Mouse (Mus musculus) monocyte, adult 5-6 weeks (primary cell): ENCODE results near the gene Slc4a5. TPM values are rescaled to one million over a fixed set of nuclear protein-coding genes. Genes with fewer than 3 reads are reported as not detected.
"Not testable (repeated sequence)": the region's sequence is repeated elsewhere in the genome, so short reads cannot be mapped to it uniquely, and the experiment has no call there.

ENCODE experiments used
- ATAC-seq: fragments of 153-309, 156-312 bp; replicated peaks from 2 replicates; pipeline ENCODE4 v1.8.0; 2017; ENCODE audit warnings: mild to moderate bottlenecking; ENCODE audit not compliant: low TSS enrichment, insufficient number of reproducible peaks, severe bottlenecking, poor library complexity, low FRiP score
- total RNA-seq: library from RNA; stranded (forward); fragments of 200-1000, 200-491, 200-594 nt; gene quantifications from 3 replicates; pipeline ENCODE4 v1.2.3, GENCODE M21; 2017

Gene Slc4a5
- total RNA-seq, 1 experiment from 2014 or later, result not detected

DNA sequence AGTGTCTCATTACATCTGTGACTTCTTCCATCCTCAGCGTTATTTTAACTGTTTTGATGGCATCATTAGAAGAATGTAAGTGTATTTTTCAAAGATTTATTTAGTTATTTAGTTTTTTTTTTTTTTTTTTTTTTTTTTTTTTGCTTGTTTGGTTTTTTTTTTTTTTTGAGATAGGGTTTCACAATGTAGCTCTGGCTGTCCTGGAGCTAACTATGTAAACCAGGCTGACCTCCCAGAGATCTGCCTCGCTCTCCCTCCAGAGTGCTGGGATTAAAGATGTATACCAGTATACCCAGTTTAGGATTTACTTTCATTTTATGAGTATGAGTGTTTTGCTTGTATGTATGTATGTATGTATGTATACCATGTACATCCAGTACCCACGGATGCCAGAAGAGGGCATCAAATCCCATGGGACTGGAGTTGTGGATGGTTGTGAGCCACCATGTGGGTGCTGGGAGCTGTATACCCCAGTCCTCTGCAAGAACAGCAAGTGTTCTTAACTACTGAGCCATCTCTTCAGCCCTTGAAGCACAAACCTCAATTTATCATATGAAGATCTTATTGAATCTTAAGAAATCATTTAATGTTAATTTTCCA lies 108.1 kb downstream of the Slc4a5 start:
- no peak for ATAC-seq

DNA sequence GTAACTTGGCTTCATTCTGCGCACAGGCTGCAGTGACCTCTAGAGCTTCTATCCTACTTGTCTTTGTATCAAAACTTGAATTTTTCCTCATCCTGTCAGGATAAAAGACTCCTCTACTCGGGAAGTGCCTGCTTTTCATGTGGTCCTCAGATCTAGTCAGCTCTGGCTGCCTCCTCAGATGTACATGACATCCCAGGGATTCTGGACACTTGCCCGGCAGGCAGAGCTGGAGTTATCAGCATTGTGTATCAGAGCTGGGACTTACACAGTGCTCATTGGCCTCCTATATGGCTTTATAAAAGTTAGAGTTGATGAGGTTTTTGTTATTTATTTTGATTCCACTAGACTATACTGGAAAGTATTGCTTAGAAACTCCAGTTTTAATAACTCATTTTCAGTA lies 121.8 kb downstream of the Slc4a5 start:
- ATAC-seq, result no peak

DNA sequence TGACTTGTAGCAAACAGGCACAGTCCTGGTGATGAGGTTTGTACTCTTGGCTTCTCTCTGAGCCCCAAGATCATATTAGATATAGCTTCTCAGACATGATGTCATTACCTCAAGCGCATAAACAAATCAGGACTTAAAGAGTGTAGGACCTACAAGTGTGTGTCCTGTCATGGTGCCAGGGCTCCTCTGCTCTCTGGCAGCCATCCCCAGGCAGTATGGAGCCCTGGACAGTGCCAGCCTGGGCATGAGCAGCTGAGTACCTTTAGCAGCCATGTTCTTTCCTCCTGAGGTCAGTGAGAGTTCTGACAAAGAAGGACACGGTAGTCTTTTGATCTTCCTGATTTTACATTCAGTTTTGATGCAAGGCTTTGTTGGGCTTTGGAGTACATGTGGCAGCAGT lies 123.3 kb downstream of the Slc4a5 start:
- ATAC-seq, result no peak

DNA sequence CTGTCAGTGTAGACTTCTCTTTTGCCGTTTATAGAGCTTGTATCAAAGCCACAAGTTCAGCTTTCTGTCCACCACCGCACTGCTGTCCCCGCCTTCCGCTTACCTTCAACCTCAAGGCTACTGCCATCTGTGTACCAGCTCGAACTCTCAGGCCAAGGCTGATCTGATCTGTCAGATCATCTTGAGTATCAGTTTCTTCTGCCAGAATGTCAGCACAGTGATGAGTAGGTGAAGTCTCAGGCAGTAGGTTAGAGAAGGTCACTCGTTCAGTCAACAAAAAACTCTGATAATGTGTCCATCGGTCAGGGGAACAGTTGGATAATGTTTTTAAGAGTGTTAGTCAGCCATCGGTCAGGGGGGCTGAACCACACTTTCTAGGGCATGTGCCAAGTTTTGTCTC lies 125.7 kb downstream of the Slc4a5 start:
- not testable (repeated sequence) for ATAC-seq

DNA sequence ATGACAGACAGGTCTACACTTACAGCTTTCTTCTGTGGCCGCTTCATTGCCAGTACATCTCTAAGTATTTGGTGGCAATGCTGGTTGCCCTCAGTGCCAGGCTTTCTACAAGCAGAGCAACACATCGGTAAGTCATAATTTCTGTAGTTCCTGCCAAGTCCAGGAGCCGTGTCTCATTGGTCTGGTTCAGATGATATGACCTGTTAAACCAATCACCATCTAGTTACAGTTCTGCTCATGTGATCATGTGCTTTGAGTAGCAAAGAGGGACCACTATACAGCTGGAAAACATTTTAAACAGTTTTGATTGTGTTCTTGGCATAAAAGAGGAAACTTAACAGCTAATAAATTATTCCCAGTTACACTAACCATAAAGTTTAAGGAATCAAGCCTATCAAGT lies 128.3 kb downstream of the Slc4a5 start:
- no peak for ATAC-seq

DNA sequence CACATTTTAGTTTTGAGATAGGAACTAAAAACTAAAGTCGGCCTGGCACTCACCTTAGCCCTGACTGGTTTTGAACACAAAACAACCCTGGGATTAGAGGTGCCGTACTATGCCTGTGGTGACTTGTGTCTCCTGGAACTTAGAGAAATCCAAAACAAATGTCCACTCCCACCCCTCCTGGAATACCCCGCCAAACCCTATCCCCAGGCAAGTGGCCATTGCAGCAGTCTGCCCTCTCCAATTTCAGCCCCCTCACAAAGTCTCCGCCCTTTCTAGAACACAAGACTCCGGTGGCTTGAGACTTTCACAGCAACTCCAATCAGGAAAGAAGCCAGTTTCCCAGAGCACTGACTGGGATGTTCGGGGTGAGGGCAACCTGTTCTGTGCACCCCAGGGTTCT lies 129.2 kb downstream of the Slc4a5 start, which contains the start of gene Bola3:
Gene Bola3 (plus strand): TSS at position 275 of the 400 bp plus-strand sequence.
- no peak for ATAC-seq

DNA sequence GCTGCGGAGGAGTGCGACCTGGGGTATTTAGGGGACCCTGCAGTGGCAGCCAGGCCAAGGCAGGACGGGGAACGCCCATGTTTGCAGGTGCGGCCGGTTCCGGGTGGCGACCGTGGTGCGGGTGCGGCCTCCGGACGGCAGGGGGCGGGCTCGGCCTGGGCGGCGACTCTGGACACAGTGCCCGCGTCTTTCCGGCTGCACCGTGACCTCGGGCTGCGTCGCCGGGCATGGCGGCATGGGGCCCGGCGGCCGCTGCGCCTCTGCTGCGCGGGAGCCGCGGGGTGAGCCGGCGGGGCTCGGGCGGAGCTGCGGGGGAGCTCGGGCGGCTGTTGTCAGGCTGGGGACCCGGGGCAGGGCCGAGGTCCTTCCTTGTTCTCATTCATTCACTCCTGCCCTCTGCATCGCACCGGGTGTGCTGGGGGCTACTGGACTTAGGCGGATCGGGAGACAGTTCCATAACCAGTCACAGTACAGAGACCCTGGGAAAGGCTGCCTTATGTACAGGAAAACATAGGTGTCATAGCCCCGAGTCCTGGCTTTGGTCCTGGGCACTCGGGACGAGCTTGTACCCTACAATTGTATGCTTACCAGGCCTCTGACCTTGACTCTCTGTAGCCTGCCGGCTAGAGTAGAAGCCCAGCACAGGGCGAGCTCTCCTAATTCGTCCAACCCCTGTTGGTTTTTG lies 129.8 kb downstream of the Slc4a5 start:
- ATAC-seq, result peak; percentile 83

DNA sequence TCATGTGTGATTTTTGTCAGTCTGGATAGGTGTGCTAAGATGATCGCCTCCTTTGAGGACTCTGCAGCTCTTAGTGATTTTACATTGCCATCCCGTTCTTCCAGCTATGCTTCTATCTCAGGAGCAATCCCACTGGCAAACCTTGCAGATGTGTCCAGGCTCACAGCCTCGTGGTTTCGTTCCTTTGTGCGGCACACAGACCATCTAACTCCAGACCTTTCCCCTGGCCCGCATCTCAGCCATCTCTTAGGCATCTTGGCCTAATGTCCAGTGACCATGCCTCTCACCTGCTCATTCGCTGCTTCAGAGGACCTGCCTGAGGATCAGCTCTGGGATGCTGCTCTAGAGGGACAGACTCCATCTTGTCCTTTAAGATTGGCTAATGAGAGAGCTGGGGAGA lies 130.5 kb downstream of the Slc4a5 start:
- no peak for ATAC-seq

DNA sequence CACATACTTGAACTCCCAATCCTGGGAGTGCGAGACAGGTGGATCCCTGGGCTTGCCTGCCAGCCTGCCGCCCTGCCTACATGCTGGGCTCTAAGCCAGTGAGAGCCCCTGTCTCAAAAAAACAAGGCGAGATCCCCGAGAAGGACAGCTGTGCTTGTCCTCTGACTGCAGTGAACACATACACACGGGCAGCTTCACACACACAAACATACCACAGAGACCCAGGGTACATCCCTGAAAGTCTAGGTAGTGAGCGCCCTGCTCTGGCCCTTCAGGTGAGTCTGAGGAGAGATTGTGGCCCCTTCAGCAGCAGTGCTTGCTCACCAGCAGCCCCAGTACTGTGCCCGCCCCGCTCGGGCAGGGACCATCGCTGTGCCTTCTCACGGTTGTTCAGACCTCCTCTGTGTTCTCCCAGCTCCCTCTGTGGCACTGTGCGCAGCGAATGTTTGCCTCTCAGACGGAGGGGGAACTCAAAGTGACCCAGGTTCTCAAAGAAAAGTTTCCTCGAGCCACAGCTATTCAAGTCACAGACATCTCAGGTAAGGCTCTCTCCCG lies 131.3 kb downstream of the Slc4a5 start:
- no peak for ATAC-seq

DNA sequence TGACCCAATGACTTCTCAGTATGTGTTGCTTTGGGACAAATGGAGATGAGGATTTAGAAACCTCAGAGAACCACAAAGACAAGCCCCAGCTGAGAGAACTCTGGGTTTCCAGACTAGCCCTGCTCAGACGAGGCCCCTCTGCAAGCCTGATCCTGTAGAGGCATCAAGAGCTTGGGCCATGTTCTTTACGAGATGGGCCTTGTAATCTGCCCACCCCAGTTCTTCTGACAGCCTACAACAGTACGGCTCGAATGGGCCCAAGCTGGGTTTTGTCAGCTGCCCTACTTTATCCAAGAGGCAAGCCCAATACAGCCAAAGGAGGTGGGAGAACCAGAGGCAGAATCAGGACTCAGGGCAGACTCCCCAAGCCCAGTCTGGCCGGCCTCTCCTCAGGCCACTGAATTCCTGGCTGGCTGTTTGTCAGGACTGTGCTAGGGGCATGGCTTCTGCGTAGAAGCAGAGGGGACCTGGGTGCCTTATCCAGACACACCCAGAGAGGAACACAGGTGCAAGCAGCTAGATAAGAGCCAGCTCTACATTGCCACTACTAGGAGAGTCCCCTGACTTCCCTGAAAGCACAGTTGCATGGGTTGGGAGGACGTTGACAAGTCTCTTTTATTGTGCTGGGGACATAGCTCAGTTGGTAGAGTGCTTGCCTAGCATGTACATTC lies 132.0 kb downstream of the Slc4a5 start:
- no peak for ATAC-seq

DNA sequence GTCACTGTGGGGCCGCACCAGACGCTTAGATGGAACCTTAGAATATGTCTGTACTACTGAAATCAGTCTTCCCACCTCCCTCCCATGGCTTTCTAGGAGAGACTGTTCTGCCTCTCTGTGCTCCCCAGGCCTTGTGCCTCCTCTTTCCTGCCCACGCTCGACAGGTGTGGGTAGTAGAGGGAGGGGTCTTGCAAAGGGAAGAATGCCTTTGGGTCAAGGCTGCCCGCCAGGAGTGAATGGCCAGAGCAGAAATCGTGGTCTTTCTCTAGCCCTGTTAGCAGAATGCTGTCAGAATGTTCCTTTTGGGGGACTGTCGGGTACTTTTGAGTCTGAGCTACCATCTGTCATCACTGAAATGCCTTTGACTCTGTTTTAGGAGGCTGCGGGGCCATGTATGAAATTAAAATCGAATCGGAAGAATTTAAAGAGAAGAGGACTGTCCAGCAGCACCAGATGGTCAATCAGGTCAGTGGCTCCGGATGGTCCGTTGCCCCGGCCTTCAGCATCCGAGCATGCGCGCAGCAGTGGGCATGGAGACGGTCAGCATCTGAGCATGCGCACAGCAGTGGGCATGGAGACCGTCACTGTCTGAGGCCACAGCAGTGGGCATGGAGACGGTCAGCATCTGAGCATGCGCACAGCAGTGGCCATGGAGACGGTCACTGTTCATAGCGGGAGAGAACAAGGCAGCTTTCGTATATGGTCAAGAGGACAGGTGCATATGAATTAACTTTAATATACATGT lies 133.2 kb downstream of the Slc4a5 start:
- no peak for ATAC-seq

Other genes with a start within 250 kb of the Slc4a5 start
- 36.6 to 44.9 TPM (median 43.6 TPM) in 3 replicates for gene Dok1, start 186.4 kb upstream of the Slc4a5 start, total RNA-seq
- gene Loxl3, start 185.7 kb upstream of the Slc4a5 start, total RNA-seq, result 2.3 to 10.2 TPM (median 4.2 TPM) in 3 replicates
- gene Aup1, start 165.3 kb upstream of the Slc4a5 start, total RNA-seq, result 187 to 238 TPM (median 209 TPM) in 3 replicates
- 81.4 to 125 TPM (median 105 TPM) in 3 replicates for gene Htra2, start 164.6 kb upstream of the Slc4a5 start, total RNA-seq
- 0.21 to 3.8 TPM (median 2.6 TPM) in 3 replicates for gene Dqx1, start 162.0 kb upstream of the Slc4a5 start, total RNA-seq
- gene Tlx2, start 149.5 kb upstream of the Slc4a5 start, total RNA-seq, result not detected in 3 replicates
- 2.0 to 13.5 TPM (median 6.9 TPM) in 3 replicates for gene Pcgf1, start 142.0 kb upstream of the Slc4a5 start, total RNA-seq
- gene Lbx2, start 133.5 kb upstream of the Slc4a5 start, total RNA-seq, result not detected in 3 replicates
- gene Ccdc142, start 118.2 kb upstream of the Slc4a5 start, total RNA-seq, result 0.48 to 12.5 TPM (median 1.5 TPM) in 3 replicates
- gene Gm42688, start 118.2 kb upstream of the Slc4a5 start, total RNA-seq, result 2.5 to 5.5 TPM (median 2.6 TPM) in 3 replicates
- 4.4 to 38.2 TPM (median 19.3 TPM) in 3 replicates for gene Mrpl53, start 110.8 kb upstream of the Slc4a5 start, total RNA-seq
- gene Mogs, start 104.3 kb upstream of the Slc4a5 start, total RNA-seq, result 24.8 to 42.1 TPM (median 28.8 TPM) in 3 replicates
- gene Wbp1, start 98.3 kb upstream of the Slc4a5 start, total RNA-seq, result 45.0 to 60.1 TPM (median 53.4 TPM) in 3 replicates
- 25.0 to 53.9 TPM (median 41.3 TPM) in 3 replicates for gene Ino80b, start 94.4 kb upstream of the Slc4a5 start, total RNA-seq
- 0.96 to 2.7 TPM (median 1.0 TPM) in 3 replicates for gene Rtkn, start 84.4 kb upstream of the Slc4a5 start, total RNA-seq
- 0.11 to 0.29 TPM in 2 of 3 replicates, not detected in the other for gene Wdr54, start 63.4 kb upstream of the Slc4a5 start, total RNA-seq
- 0.48 TPM in 1 of 3 replicates, not detected in the others for gene 1700003E16Rik, start 63.4 kb upstream of the Slc4a5 start, total RNA-seq
- gene Dctn1, start 53.9 kb upstream of the Slc4a5 start, total RNA-seq, result 39.1 to 65.9 TPM (median 51.0 TPM) in 3 replicates
- 25.6 to 40.2 TPM (median 28.5 TPM) in 3 replicates for gene Mthfd2, start 106.1 kb downstream of the Slc4a5 start, total RNA-seq
- gene Mob1a, start 106.2 kb downstream of the Slc4a5 start, total RNA-seq, result 300 to 314 TPM (median 304 TPM) in 3 replicates
- 13.0 to 48.5 TPM (median 38.5 TPM) in 3 replicates for gene Bola3, start 129.3 kb downstream of the Slc4a5 start, total RNA-seq
- gene Tet3, start 239.3 kb downstream of the Slc4a5 start, total RNA-seq, result 11.6 to 26.4 TPM (median 11.9 TPM) in 3 replicates